Mouse (Mus musculus) cortical plate, adult 2 months (tissue): ENCODE measurements around the gene Sgcg.

Source experiments
- CTCF ChIP-seq: fragments of 200-500 bp; IDR thresholded peaks from 2 replicates; pipeline ENCODE4 v1.5.1; 2011; ENCODE audit warnings: mild to moderate bottlenecking, control low read depth, low read length; ENCODE audit not compliant: insufficient read depth; ENCODE audit errors: extremely low read depth
- POLR2A ChIP-seq: fragments of 200-500 bp; IDR thresholded peaks from 2 replicates; pipeline ENCODE4 v1.6.1; 2011; ENCODE audit warnings: mild to moderate bottlenecking, low read length, control low read depth; ENCODE audit not compliant: insufficient read depth; ENCODE audit errors: extremely low read depth

- no peak for TF ChIP-seq CTCF
- no peak for TF ChIP-seq POLR2A
Measured at GRCm38 (mm10) chr14:61302428-61302827, 44.1 kb upstream of the Sgcg start.
